Mouse (Mus musculus): Measurements from ENCODE around the gene Smap2. TPM values are rescaled to one million over a fixed set of nuclear protein-coding genes. Genes with fewer than 3 reads are reported as not detected.

Smap2 gene
- polyA plus RNA-seq, 1 experiment, result 24.9 TPM

- no peak for TF ChIP-seq CTCF (IDR thresholded peaks at IDR 0.05; ENCODE audit: insufficient read depth, low read length)
- no peak for TF ChIP-seq POLR2A (IDR thresholded peaks at IDR 0.05; ENCODE audit: borderline replicate concordance, extremely low read depth, low read depth, low read length)
- Histone ChIP-seq H3K4me1 (ENCODE audit: control insufficient read depth, insufficient read depth, low read length) (peaks cover 15% of the 10 kb centered on the region), H3K4me3 (replicated peaks; ENCODE audit: extremely low read depth, low read depth, low read length) (no peak overlapping the region)
- 47% methylated on average over 5 of the region's 5 CpGs for WGBS
- no peak for DNase-seq
Observed at GRCm38 (mm10) chr4:121009151-121009550, 7.9 kb downstream of the Smap2 start.

- no peak overlapping the region for H3K4me3 ChIP-seq (replicated peaks; ENCODE audit: extremely low read depth, low read depth, low read length)
- H3K4me1 ChIP-seq (ENCODE audit: control insufficient read depth, insufficient read depth, low read length), result peaks cover 17% of the 10 kb centered on the region
- 62% methylated on average over 3 of the region's 3 CpGs for WGBS
- TF ChIP-seq CTCF (IDR thresholded peaks at IDR 0.05; ENCODE audit: insufficient read depth, low read length), result no peak
- no peak for TF ChIP-seq POLR2A (IDR thresholded peaks at IDR 0.05; ENCODE audit: borderline replicate concordance, extremely low read depth, low read depth, low read length)
- no peak for DNase-seq
Observed at GRCm38 (mm10) chr4:121008071-121008745, 8.8 kb downstream of the Smap2 start.

- TF ChIP-seq POLR2A (IDR thresholded peaks at IDR 0.05; ENCODE audit: borderline replicate concordance, extremely low read depth, low read depth, low read length), result no peak
- no peak for TF ChIP-seq CTCF (IDR thresholded peaks at IDR 0.05; ENCODE audit: insufficient read depth, low read length)
- H3K4me1 ChIP-seq (ENCODE audit: control insufficient read depth, insufficient read depth, low read length), result peaks cover 26% of the 10 kb centered on the region
- H3K4me3 ChIP-seq (replicated peaks; ENCODE audit: extremely low read depth, low read depth, low read length), result no peak overlapping the region
- DNase-seq, result no peak
Observed at GRCm38 (mm10) chr4:121007006-121007405, 10.0 kb downstream of the Smap2 start.

DNA sequence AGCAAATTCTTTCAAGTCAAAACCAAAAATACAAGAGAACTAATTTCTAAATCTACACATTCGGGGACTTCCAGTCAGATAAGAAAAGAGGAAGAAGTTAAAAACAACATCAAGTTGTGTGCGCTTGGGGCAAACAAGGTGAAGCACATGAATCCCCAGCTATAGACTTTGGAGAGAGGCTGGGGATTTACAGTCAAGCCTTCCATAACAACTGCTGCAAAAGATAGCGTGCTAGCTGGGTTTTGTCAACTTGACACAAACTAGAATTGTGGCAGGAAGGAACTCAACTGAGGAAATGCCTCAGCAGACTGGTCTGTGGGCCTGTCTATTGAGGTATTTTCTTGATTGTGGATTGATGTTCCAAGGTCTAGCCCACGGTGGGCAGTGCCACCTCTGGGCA is 12.4 kb downstream of the Smap2 start:
- Histone ChIP-seq H3K4me3 (replicated peaks; ENCODE audit: extremely low read depth, low read depth, low read length) (no peak overlapping the region), H3K4me1 (ENCODE audit: control insufficient read depth, insufficient read depth, low read length) (peaks cover 32% of the 10 kb centered on the region)
- WGBS, result 43% methylated on average over 4 of the region's 4 CpGs
- TF ChIP-seq CTCF (IDR thresholded peaks at IDR 0.05; ENCODE audit: insufficient read depth, low read length) (no peak), POLR2A (IDR thresholded peaks at IDR 0.05; ENCODE audit: borderline replicate concordance, extremely low read depth, low read depth, low read length) (no peak)
- DNase-seq, result no peak

- Histone ChIP-seq H3K4me3 (replicated peaks; ENCODE audit: extremely low read depth, low read depth, low read length) (no peak overlapping the region), H3K4me1 (ENCODE audit: control insufficient read depth, insufficient read depth, low read length) (peaks cover 29% of the 10 kb centered on the region)
- TF ChIP-seq CTCF (IDR thresholded peaks at IDR 0.05; ENCODE audit: insufficient read depth, low read length) (no peak), POLR2A (IDR thresholded peaks at IDR 0.05; ENCODE audit: borderline replicate concordance, extremely low read depth, low read depth, low read length) (no peak)
- WGBS, result 31% methylated on average over 3 of the region's 3 CpGs
- DNase-seq, result no peak
Observed at GRCm38 (mm10) chr4:121003611-121004091, 13.4 kb downstream of the Smap2 start.

DNA sequence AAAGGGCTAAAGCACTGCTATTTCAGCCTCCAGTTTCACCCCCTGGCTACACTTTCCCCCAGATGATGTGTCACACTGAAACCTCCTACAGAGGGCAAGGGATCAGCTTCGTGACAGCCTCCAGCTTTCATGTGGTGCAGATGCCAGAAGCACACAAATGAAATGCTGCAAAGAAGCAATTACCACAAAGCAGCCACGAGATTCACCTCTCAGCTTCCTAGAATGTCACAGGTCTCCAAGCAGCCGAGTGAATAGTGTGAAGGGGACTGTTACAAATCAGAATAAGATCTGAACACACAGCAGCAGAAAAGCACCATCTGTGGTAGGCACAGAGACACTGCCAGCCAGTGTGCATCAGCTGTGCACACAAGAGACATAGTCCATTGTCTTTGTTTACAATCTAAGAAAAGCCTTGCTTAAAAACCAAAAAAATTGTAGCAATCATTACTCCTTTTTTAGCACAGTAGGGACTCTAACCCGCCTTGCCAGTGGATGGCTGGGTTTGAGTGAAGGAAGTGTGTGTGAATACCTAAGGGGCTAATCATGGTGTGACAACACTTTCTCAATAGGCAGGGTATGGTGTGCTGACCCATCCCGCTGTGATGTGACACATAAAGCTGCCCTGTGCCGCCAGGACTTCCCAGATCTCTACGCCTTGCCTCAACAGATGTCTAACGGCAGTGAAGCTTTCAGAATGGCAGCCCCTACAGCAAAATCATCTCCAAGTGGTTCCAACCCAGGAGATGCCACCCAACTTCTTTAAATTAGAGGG is 14.5 kb downstream of the Smap2 start:
- Histone ChIP-seq H3K4me1 (ENCODE audit: control insufficient read depth, insufficient read depth, low read length) (peaks cover 27% of the 10 kb centered on the region), H3K4me3 (replicated peaks; ENCODE audit: extremely low read depth, low read depth, low read length) (no peak overlapping the region)
- no peak for TF ChIP-seq CTCF (IDR thresholded peaks at IDR 0.05; ENCODE audit: insufficient read depth, low read length)
- TF ChIP-seq POLR2A (IDR thresholded peaks at IDR 0.05; ENCODE audit: borderline replicate concordance, extremely low read depth, low read depth, low read length), result no peak
- no peak for DNase-seq
- WGBS, result 50% methylated on average over 8 of the region's 8 CpGs

GRCm38 (mm10) chr4:121001659-121002058 is 15.4 kb downstream of the Smap2 start:
- WGBS, result 25% methylated on average over 1 of the region's 1 CpGs
- DNase-seq, result no peak
- H3K4me1 ChIP-seq (ENCODE audit: control insufficient read depth, insufficient read depth, low read length), result peaks cover 28% of the 10 kb centered on the region
- H3K4me3 ChIP-seq (replicated peaks; ENCODE audit: extremely low read depth, low read depth, low read length), result no peak overlapping the region
- TF ChIP-seq CTCF (IDR thresholded peaks at IDR 0.05; ENCODE audit: insufficient read depth, low read length) (no peak), POLR2A (IDR thresholded peaks at IDR 0.05; ENCODE audit: borderline replicate concordance, extremely low read depth, low read depth, low read length) (no peak)

DNA sequence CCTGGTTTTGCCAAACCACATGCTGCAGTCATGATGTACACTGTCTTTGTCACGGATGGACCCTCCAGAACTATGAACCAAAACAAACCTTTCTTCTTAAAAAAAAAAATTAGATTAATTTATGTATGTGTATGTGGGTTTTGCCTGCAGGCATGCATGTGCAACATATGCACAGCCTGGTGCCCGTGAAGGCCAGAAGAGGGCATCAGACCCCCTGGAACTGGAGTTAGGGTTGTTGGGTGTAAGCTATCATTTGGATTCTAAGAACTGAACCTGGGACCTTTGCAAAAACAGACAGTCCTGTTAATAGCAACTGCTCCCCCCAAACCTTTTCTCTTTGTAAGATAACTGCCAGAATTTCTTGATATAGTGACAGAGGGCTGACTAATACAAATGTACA is 16.0 kb downstream of the Smap2 start:
- no peak for DNase-seq
- no peak for TF ChIP-seq CTCF (IDR thresholded peaks at IDR 0.05; ENCODE audit: insufficient read depth, low read length)
- no peak for TF ChIP-seq POLR2A (IDR thresholded peaks at IDR 0.05; ENCODE audit: borderline replicate concordance, extremely low read depth, low read depth, low read length)
- Histone ChIP-seq H3K4me1 (ENCODE audit: control insufficient read depth, insufficient read depth, low read length) (peaks cover 29% of the 10 kb centered on the region), H3K4me3 (replicated peaks; ENCODE audit: extremely low read depth, low read depth, low read length) (no peak overlapping the region)
- 69% methylated on average over 2 of the region's 2 CpGs for WGBS

- no peak for TF ChIP-seq POLR2A (IDR thresholded peaks at IDR 0.05; ENCODE audit: borderline replicate concordance, extremely low read depth, low read depth, low read length)
- no peak for TF ChIP-seq CTCF (IDR thresholded peaks at IDR 0.05; ENCODE audit: insufficient read depth, low read length)
- Histone ChIP-seq H3K4me3 (replicated peaks; ENCODE audit: extremely low read depth, low read depth, low read length) (no peak overlapping the region), H3K4me1 (ENCODE audit: control insufficient read depth, insufficient read depth, low read length) (peaks cover 9% of the 10 kb centered on the region)
- WGBS, result 46% methylated on average over 1 of the region's 1 CpGs
- DNase-seq, result no peak
Observed at GRCm38 (mm10) chr4:120995911-120996310, 21.1 kb downstream of the Smap2 start.
